Mouse (Mus musculus): ENCODE data around the gene Vmn2r50.
"Not testable (repeated sequence)": the region's sequence is repeated elsewhere in the genome, so short reads cannot be mapped to it uniquely, and the experiment has no call there.

Vmn2r50 gene

GRCm38 (mm10) chr7:10053196-10053595 lies at the start of gene Vmn2r50:
Gene Vmn2r50 (minus strand): TSS chr7:10053296.
- DNase-seq (ENCODE audit: low spot score in 2 of 2) = not testable (repeated sequence)

GRCm38 (mm10) chr7:9992157-9992556 lies 60.9 kb downstream of the Vmn2r50 start, which contains the start of gene Vmn2r49:
Gene Vmn2r49 (minus strand): TSS chr7:9992257.
- DNase-seq (ENCODE audit: low spot score in 2 of 2) = not testable (repeated sequence)
